Mouse (Mus musculus) brain, adult 10 weeks (tissue): ENCODE results near the gene 1110002E22Rik. TPM values are rescaled to one million over a fixed set of nuclear protein-coding genes. Genes with fewer than 3 reads are reported as not detected.

ENCODE experiments used
- polyA plus RNA-seq: library from polyadenylated mRNA; stranded (reverse); fragments of 350-450 nt; fragmentation: Illumina TruSeq; extraction: RNeasy Lipid Tissue Mini Kit (QIAGEN cat#74804); gene quantifications from one replicate; pipeline ENCODE4 v1.2.3, GENCODE M21; 2015; ENCODE audit warnings: low read depth, low replicate concordance

The 1110002E22Rik gene
- 0.74 TPM for polyA plus RNA-seq

GRCm38 (mm10) chr3:138064732-138065645 is at the start of gene 1110002E22Rik:
Gene 1110002E22Rik, plus strand, starts transcription at chr3:138065052.

DNA sequence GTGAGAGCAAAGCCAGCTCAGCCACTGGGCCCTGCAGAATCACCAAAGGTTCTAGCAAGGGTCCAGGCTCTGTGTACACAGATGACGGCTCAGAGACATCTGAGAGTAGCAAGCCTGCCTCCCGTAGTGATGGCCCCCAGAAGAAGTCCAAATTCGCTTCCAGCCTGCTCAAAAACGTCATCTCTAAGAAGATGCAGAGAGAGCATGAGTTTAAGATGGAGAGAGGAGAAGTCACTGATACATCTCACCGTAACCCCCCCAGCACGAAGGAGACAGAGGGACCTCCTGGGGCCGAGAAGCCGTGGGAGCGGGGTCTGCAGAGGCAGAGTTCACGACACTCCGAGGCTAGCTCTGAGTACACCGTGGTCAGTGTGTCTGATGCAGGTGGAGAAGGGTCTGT is 2.4 kb downstream of the 1110002E22Rik start, which contains the start of gene Gm5105:
Gm5105 (minus strand) TSS at position 101 of the 400 bp plus-strand sequence.

Other genes with a start within 250 kb of the 1110002E22Rik start
- gene H2afz, start 200.6 kb upstream of the 1110002E22Rik start, polyA plus RNA-seq, result 398 TPM
- gene Dnajb14, start 197.4 kb upstream of the 1110002E22Rik start, polyA plus RNA-seq, result 30.3 TPM
- 134 TPM for gene Lamtor3, start 146.5 kb upstream of the 1110002E22Rik start, polyA plus RNA-seq
- gene Dapp1, start 83.5 kb upstream of the 1110002E22Rik start, polyA plus RNA-seq, result 4.3 TPM
- gene Gm5105, start 2.3 kb downstream of the 1110002E22Rik start, polyA plus RNA-seq, result 0.62 TPM
- 9.3 TPM for gene Trmt10a, start 78.4 kb downstream of the 1110002E22Rik start, polyA plus RNA-seq
- 7.4 TPM for gene Mttp, start 79.9 kb downstream of the 1110002E22Rik start, polyA plus RNA-seq
- gene 4930579F01Rik, start 128.8 kb downstream of the 1110002E22Rik start, polyA plus RNA-seq, result not detected
- gene Adh7, start 152.7 kb downstream of the 1110002E22Rik start, polyA plus RNA-seq, result not detected
- gene Adh1, start 195.9 kb downstream of the 1110002E22Rik start, polyA plus RNA-seq, result 0.58 TPM
- gene Adh6a, start 248.2 kb downstream of the 1110002E22Rik start, polyA plus RNA-seq, result not detected